Mouse (Mus musculus) embryonic fibroblast, embryonic 13.5 days (primary cell): ENCODE data around the gene Cic.

Experiments
- CTCF ChIP-seq: IDR thresholded peaks from 2 replicates; pipeline ENCODE4 v1.5.1; 2011; ENCODE audit warnings: mild to moderate bottlenecking, control low read depth, low read length, moderate library complexity, borderline replicate concordance; ENCODE audit not compliant: insufficient read depth
- POLR2A ChIP-seq: IDR thresholded peaks from 2 replicates; pipeline ENCODE4 v1.6.1; 2011; ENCODE audit warnings: low read depth, mild to moderate bottlenecking, control low read depth, low read length, moderate library complexity

- TF ChIP-seq POLR2A (no peak), CTCF (no peak)
These were observed 55.7 kb downstream of the Cic start for GRCm38 (mm10) chr7:25323219-25323618.
